Mouse (Mus musculus) olfactory bulb, adult 2 months (tissue): Measurements from ENCODE around the gene Prkcd.

ENCODE experiments used
- CTCF ChIP-seq: fragments of 200-500 bp; IDR thresholded peaks from 2 replicates; pipeline ENCODE4 v1.5.1; 2012; ENCODE audit warnings: low read depth, mild to moderate bottlenecking, low read length, moderate library complexity; ENCODE audit not compliant: insufficient read depth
- POLR2A ChIP-seq: fragments of 200-500 bp; IDR thresholded peaks from 2 replicates; pipeline ENCODE4 v1.6.1; 2012; ENCODE audit warnings: mild to moderate bottlenecking, low read depth, low read length, moderate library complexity; ENCODE audit not compliant: insufficient read depth

GRCm38 (mm10) chr14:30594092-30594695 lies 31.8 kb downstream of the Prkcd start:
- TF ChIP-seq POLR2A = no peak
- TF ChIP-seq CTCF = no peak
